Mouse (Mus musculus): ENCODE data around the gene Lmln.

GRCm38 (mm10) chr16:33015986-33016385 is 46.3 kb upstream of the Lmln start:
- no peak for TF ChIP-seq CTCF (conservative IDR thresholded peaks at IDR 0.05; ENCODE audit: low read length)
- no peak for TF ChIP-seq POU5F1 (IDR thresholded peaks at IDR 0.05; ENCODE audit: borderline replicate concordance, low read length)
